Mouse (Mus musculus) MEL (cell line): ENCODE measurements around the gene Ms4a4c.
"Not testable (repeated sequence)": the region's sequence is repeated elsewhere in the genome, so short reads cannot be mapped to it uniquely, and the experiment has no call there.

ENCODE experiments used
- BHLHE40 ChIP-seq: IDR thresholded peaks from 2 replicates; pipeline ENCODE4 v1.6.1; 2012; ENCODE audit warnings: low read depth, mild to moderate bottlenecking, inconsistent platforms, low read length, improper control_type of control experiment, borderline replicate concordance
- CTCF ChIP-seq, 3 experiments: IDR thresholded peaks in 2 of 3; conservative IDR thresholded peaks in 1 of 3; 2 replicates each; pipeline ENCODE4 v1.5.1; 2011 to 2012; ENCODE audit warnings: low read length in 3 of 3, low read depth in 2 of 3, mild to moderate bottlenecking in 2 of 3, improper control_type of control experiment in 1 of 3, inconsistent platforms in 1 of 3, mixed read lengths in 1 of 3, moderate library complexity in 1 of 3; ENCODE audit not compliant: control insufficient read depth in 1 of 3, insufficient read depth in 1 of 3, poor library complexity in 1 of 3, severe bottlenecking in 1 of 3
- ELF1 ChIP-seq: IDR thresholded peaks from 2 replicates; pipeline ENCODE4 v1.6.1; 2014; ENCODE audit warnings: low read depth, mild to moderate bottlenecking, inconsistent platforms, low read length, improper control_type of control experiment, moderate library complexity
- EP300 ChIP-seq, 2 experiments: IDR thresholded peaks; 2 replicates each; pipeline ENCODE4 v1.6.1; 2011; ENCODE audit warnings: improper control_type of control experiment in 2 of 2, low read length in 2 of 2, low read depth in 1 of 2, mild to moderate bottlenecking in 1 of 2
- GATA1 ChIP-seq: IDR thresholded peaks from 2 replicates; pipeline ENCODE4 v1.6.1; 2011; ENCODE audit warnings: low read depth, low read length, improper control_type of control experiment
- JUND ChIP-seq: IDR thresholded peaks from 2 replicates; pipeline ENCODE4 v1.6.1; 2011; ENCODE audit warnings: low read depth, mild to moderate bottlenecking, improper control_type of control experiment, low read length
- MAX ChIP-seq: IDR thresholded peaks from 2 replicates; pipeline ENCODE4 v1.6.1; 2011; ENCODE audit warnings: low read length, improper control_type of control experiment
- MEF2A ChIP-seq: IDR thresholded peaks from 2 replicates; pipeline ENCODE4 v1.6.1; 2014; ENCODE audit warnings: low read depth, mild to moderate bottlenecking, inconsistent platforms, low read length, improper control_type of control experiment; ENCODE audit not compliant: poor library complexity, insufficient replicate concordance, severe bottlenecking; ENCODE audit errors: extremely low read depth
- MXI1 ChIP-seq: IDR thresholded peaks from 2 replicates; pipeline ENCODE4 v1.6.1; 2011; ENCODE audit warnings: mild to moderate bottlenecking, low read depth, low read length, improper control_type of control experiment
- MYC ChIP-seq: IDR thresholded peaks from 2 replicates; pipeline ENCODE4 v1.6.1; 2011; ENCODE audit warnings: low read depth, mild to moderate bottlenecking, low read length, improper control_type of control experiment, moderate library complexity
- NELFE ChIP-seq: IDR thresholded peaks from 2 replicates; pipeline ENCODE4 v1.6.1; 2011; ENCODE audit warnings: low read depth, low read length, improper control_type of control experiment
- POLR2A ChIP-seq, 2 experiments: IDR thresholded peaks; 2 replicates each; pipeline ENCODE4 v1.6.1; 2011 to 2012; ENCODE audit warnings: low read length in 2 of 2, mild to moderate bottlenecking in 2 of 2, control low read depth in 1 of 2, improper control_type of control experiment in 1 of 2, low read depth in 1 of 2, moderate library complexity in 1 of 2; ENCODE audit not compliant: control insufficient read depth in 1 of 2, insufficient read depth in 1 of 2, poor library complexity in 1 of 2
- POLR2AphosphoS2 ChIP-seq: IDR thresholded peaks from 2 replicates; pipeline ENCODE4 v1.6.1; 2011; ENCODE audit warnings: low read length, improper control_type of control experiment
- ZC3H11A ChIP-seq: IDR thresholded peaks from 2 replicates; pipeline ENCODE4 v1.6.1; 2012; ENCODE audit warnings: low read depth, mild to moderate bottlenecking, inconsistent platforms, low read length, improper control_type of control experiment

GRCm38 (mm10) chr19:11431209-11431608, 26.6 kb downstream of the Ms4a4c start:
- TF ChIP-seq EP300 (IDR thresholded peaks at IDR 0.05; ENCODE audit: low read depth in 1 of 2, low read length in 2 of 2); CTCF (IDR thresholded peaks at IDR 0.05 in 2 of 3, conservative IDR thresholded peaks at IDR 0.05 in 1 of 3; ENCODE audit: control insufficient read depth in 1 of 3, insufficient read depth in 1 of 3, low read depth in 2 of 3, low read length in 3 of 3, poor library complexity in 1 of 3, severe bottlenecking in 1 of 3); ELF1; ZC3H11A; MYC; JUND; MEF2A; GATA1; POLR2A (IDR thresholded peaks at IDR 0.05; ENCODE audit: control insufficient read depth in 1 of 2, insufficient read depth in 1 of 2, low read depth in 1 of 2, low read length in 2 of 2, poor library complexity in 1 of 2); MXI1; BHLHE40; NELFE; POLR2AphosphoS2; MAX: not testable (repeated sequence)
